Mouse (Mus musculus) embryonic facial prominence, embryonic 12.5 days (tissue): Measurements from ENCODE around the gene Adgrl2. TPM values are rescaled to one million over a fixed set of nuclear protein-coding genes. Genes with fewer than 3 reads are reported as not detected.

Experiments
- ATAC-seq: fragments of 200-750 bp; cut with Nextera tagmentation; 2 replicates; pipeline ENCODE4 v1.8.0; 2017; ENCODE audit not compliant: insufficient number of reproducible peaks, insufficient read depth, low FRiP score, low TSS enrichment
- H3K27ac ChIP-seq: fragments of 300-500 bp; sonication (generic); 2 replicates; pipeline ENCODE4 v1.5.1; 2016; ENCODE audit warnings: mild to moderate bottlenecking
- H3K27me3 ChIP-seq: fragments of 300-500 bp; sonication (generic); 2 replicates; pipeline ENCODE4 v1.6.1; 2016; ENCODE audit warnings: mild to moderate bottlenecking, moderate library complexity
- H3K36me3 ChIP-seq: fragments of 300-500 bp; sonication (generic); 2 replicates; pipeline ENCODE4 v1.6.1; 2016; ENCODE audit warnings: mild to moderate bottlenecking
- H3K4me1 ChIP-seq: fragments of 300-500 bp; sonication (generic); 2 replicates; pipeline ENCODE4 v1.6.1; 2016
- H3K4me2 ChIP-seq: fragments of 300-500 bp; sonication (generic); replicated peaks from 2 replicates; pipeline ENCODE4 v1.6.1; 2016; ENCODE audit warnings: mild to moderate bottlenecking, moderate library complexity
- H3K4me3 ChIP-seq: fragments of 300-500 bp; sonication (generic); 2 replicates; pipeline ENCODE4 v1.5.1; 2016; ENCODE audit warnings: mild to moderate bottlenecking
- H3K9ac ChIP-seq: fragments of 300-500 bp; sonication (generic); 2 replicates; pipeline ENCODE4 v1.6.1; 2016; ENCODE audit warnings: mild to moderate bottlenecking, moderate library complexity
- H3K9me3 ChIP-seq: fragments of 300-500 bp; sonication (generic); 2 replicates; pipeline ENCODE4 v1.6.1; 2016; ENCODE audit warnings: mild to moderate bottlenecking, moderate library complexity
- WGBS: fragments of 180-500 bp; shearing (Covaris S2); methylation state at CpG from one replicate; pipeline ENCODE4 v1.1.7; 2016; 5-methylcytosine and 5-hydroxymethylcytosine counted together
- polyA plus RNA-seq: library from polyadenylated mRNA; unstranded; fragments of >200 nt; fragmentation: Nextera tagmentation; extraction: Ambion mirVana; gene quantifications from 2 replicates; pipeline ENCODE4 v1.2.1, GENCODE M21; 2016

The Adgrl2 gene
- polyA plus RNA-seq, 1 experiment from 2014 or later: 141 TPM

GRCm38 (mm10) chr3:148812059-148812458 is 178.3 kb downstream of the Adgrl2 start:
- 58% methylated on average over 1 of the region's 1 CpGs for WGBS

GRCm38 (mm10) chr3:148806977-148807376 is 183.4 kb downstream of the Adgrl2 start:
- WGBS: 85% methylated on average over 9 of the region's 9 CpGs
- Histone ChIP-seq H3K36me3 (no peaks in the 10 kb centered on the region), H3K9me3 (no peaks in the 10 kb centered on the region), H3K9ac (no peak overlapping the region), H3K4me1 (no peaks in the 10 kb centered on the region), H3K4me2 (no peak overlapping the region), H3K27ac (no peak overlapping the region), H3K27me3 (no peaks in the 10 kb centered on the region), H3K4me3 (no peak overlapping the region)
- no peak for ATAC-seq

More at GRCm38 (mm10) chr3:148812059-148812458, 178.3 kb downstream of the Adgrl2 start:
- no peak overlapping the region for H3K9ac ChIP-seq
- H3K36me3 ChIP-seq: peaks cover 17% of the 10 kb centered on the region
- H3K4me3 ChIP-seq: no peak overlapping the region
- H3K27ac ChIP-seq: no peak overlapping the region
- ATAC-seq: no peak
- H3K27me3 ChIP-seq: no peaks in the 10 kb centered on the region
- 0 out of 2 replicates have a peak, but pooled peaks cover 3% of the 10 kb centered on the region for H3K4me1 ChIP-seq
- no peaks in the 10 kb centered on the region for H3K9me3 ChIP-seq
- H3K4me2 ChIP-seq: no peak overlapping the region

GRCm38 (mm10) chr3:148793286-148793913 is 197.0 kb downstream of the Adgrl2 start:
- Histone ChIP-seq H3K27ac (no peak overlapping the region), H3K36me3 (no peaks in the 10 kb centered on the region), H3K4me3 (no peak overlapping the region), H3K9ac (no peak overlapping the region), H3K27me3 (no peaks in the 10 kb centered on the region), H3K9me3 (no peaks in the 10 kb centered on the region), H3K4me1 (peaks cover 9% of the 10 kb centered on the region; the same call in 1 of the 2 replicates), H3K4me2 (no peak overlapping the region)
- no peak for ATAC-seq
- WGBS: 55% methylated on average over 10 of the region's 10 CpGs

DNA sequence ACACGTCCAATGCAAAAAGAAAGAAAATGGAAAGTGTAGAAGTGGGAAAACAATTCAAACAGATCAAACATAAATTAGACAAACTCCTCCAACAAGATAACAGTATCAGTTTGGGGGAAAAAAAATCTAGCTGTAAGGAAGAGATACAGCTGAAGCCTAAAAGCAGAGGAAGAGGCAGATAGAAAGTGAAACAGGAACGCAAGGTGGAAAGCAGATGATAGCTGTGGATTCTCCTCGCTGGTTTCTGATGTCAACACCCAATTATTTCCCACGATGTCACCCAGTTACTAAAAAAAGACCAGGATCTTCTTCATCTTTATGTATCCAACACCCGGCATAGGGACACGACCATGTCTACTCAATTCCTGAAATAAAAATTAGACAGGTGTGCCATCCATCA is 220.0 kb downstream of the Adgrl2 start:
- H3K4me3 ChIP-seq: no peak overlapping the region
- no peak for ATAC-seq
- H3K4me2 ChIP-seq: no peak overlapping the region
- H3K9me3 ChIP-seq: no peaks in the 10 kb centered on the region
- no peaks in the 10 kb centered on the region for H3K27me3 ChIP-seq
- no peak overlapping the region for H3K27ac ChIP-seq
- WGBS: 92% methylated on average over 6 of the region's 6 CpGs
- H3K4me1 ChIP-seq: no peaks in the 10 kb centered on the region
- no peaks in the 10 kb centered on the region for H3K36me3 ChIP-seq
- no peak overlapping the region for H3K9ac ChIP-seq
